Mouse (Mus musculus) left cerebral cortex, postnatal 4 days (tissue): ENCODE measurements around the gene Ykt6. TPM values are rescaled to one million over a fixed set of nuclear protein-coding genes. Genes with fewer than 3 reads are reported as not detected.

ENCODE experiments used
- DNase-seq: peaks from one replicate; pipeline ENCODE4 v3.0.0-alpha.2; 2022
- intact Hi-C: fragments of 180-260 bp; cut with DNase I; formaldehyde crosslinking; loops from one replicate; pipeline ENCODE4 v1.15.1; 2025
- total RNA-seq, 2 experiments: library from RNA; stranded (reverse); gene quantifications; 2 replicates each; pipeline ENCODE4 v1.2.3; 2021

Gene Ykt6
- total RNA-seq, 2 experiments from 2014 or later, result 202 to 213 TPM

GRCm38 (mm10) chr11:6013359-6013758 lies 57.9 kb downstream of the Ykt6 start:
- intact Hi-C loops, result no loop called here

GRCm38 (mm10) chr11:6015011-6015431 lies 59.5 kb downstream of the Ykt6 start:
- intact Hi-C loops, result no loop called here
- peak; percentile 49 for DNase-seq

More at GRCm38 (mm10) chr11:6013359-6013758, 57.9 kb downstream of the Ykt6 start:
- no peak for DNase-seq

- intact Hi-C loops, result no loop called here
- DNase-seq, result peak; percentile 58
Measured at GRCm38 (mm10) chr11:6016368-6016767, 60.9 kb downstream of the Ykt6 start.

- no peak for DNase-seq
- intact Hi-C loops, result no loop called here
Measured at GRCm38 (mm10) chr11:6016797-6017395, 61.4 kb downstream of the Ykt6 start.

Other genes starting within 250 kb of the Ykt6 start
- gene Mrps24, start 240.0 kb upstream of the Ykt6 start, total RNA-seq, result 10 to 100 TPM; 90.3 to 93.2 TPM
- 10 to 100 TPM; 41.5 to 52.4 TPM for gene Urgcp, start 193.3 kb upstream of the Ykt6 start, total RNA-seq
- gene Dbnl, start 167.2 kb upstream of the Ykt6 start, total RNA-seq, result 10 to 100 TPM; 89.8 to 92.4 TPM
- gene Pgam2, start 152.0 kb upstream of the Ykt6 start, total RNA-seq, result 1 to 10 TPM; 1.6 TPM
- gene Polm, start 117.7 kb upstream of the Ykt6 start, total RNA-seq, result 10 to 100 TPM; 16.1 to 16.5 TPM
- gene Aebp1, start 93.7 kb upstream of the Ykt6 start, total RNA-seq, result 10 to 100 TPM; 20.4 to 24.8 TPM
- 10 to 100 TPM; 26.6 to 37.5 TPM for gene Pold2, start 77.4 kb upstream of the Ykt6 start, total RNA-seq
- not detected for gene Myl7, start 56.9 kb upstream of the Ykt6 start, total RNA-seq
- gene Gck, start 5.6 kb upstream of the Ykt6 start, total RNA-seq, result 1 to 10 TPM; 3.9 to 4.0 TPM
- gene Camk2b, start 110.7 kb downstream of the Ykt6 start, total RNA-seq, result 100 to 1,000 TPM; 593 to 607 TPM
- gene A730071L15Rik, start 244.3 kb downstream of the Ykt6 start, total RNA-seq, result under 1 TPM in 1 of 2 experiments, not detected in 1; 0.24 TPM
- 100 to 1,000 TPM; 109 to 117 TPM for gene Nudcd3, start 244.7 kb downstream of the Ykt6 start, total RNA-seq